Mouse (Mus musculus): ENCODE results near the gene Rapgef5. TPM values are rescaled to one million over a fixed set of nuclear protein-coding genes. Genes with fewer than 3 reads are reported as not detected.

Gene Rapgef5
- polyA plus RNA-seq, 1 experiment from 2014 or later, result 10.4 TPM

DNA sequence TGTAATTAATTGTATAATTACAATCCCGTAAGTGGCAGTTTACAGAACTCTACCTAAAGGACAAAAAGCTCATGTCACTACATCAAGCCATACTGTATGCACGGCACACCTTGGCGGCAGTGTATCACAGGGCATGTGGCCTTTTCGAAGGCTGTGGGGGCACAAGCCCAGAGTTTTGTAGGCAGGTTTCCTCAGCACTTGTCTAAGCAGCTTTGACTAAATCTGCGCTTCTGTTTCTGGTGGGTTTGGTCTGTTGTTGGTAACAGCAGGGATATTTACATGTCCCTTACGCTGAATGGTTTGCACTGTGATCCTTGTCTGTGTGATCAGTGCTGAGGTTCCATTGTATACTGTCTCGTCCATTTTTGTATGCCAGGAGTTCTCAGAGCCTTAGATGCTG lies 230.3 kb downstream of the Rapgef5 start:
- H3K4me3 ChIP-seq (ENCODE audit: low read depth, low read length), result no peak overlapping the region
- ATAC-seq (ENCODE audit: low FRiP score), result no peak
- no peaks in the 10 kb centered on the region for H3K27me3 ChIP-seq (ENCODE audit: control insufficient read depth, insufficient read depth, low read length)
- H3K9ac ChIP-seq (ENCODE audit: low read length), result no peak overlapping the region
- H3K36me3 ChIP-seq (ENCODE audit: control insufficient read depth, insufficient read depth, low read length), result no peaks in the 10 kb centered on the region
- peaks cover 21% of the 10 kb centered on the region for H3K4me1 ChIP-seq (ENCODE audit: control insufficient read depth, insufficient read depth, low read length)
- WGBS, result 90% methylated on average over 7 of the region's 7 CpGs
- H3K27ac ChIP-seq (ENCODE audit: low read depth, low read length), result no peak overlapping the region
- no peaks in the 10 kb centered on the region for H3K9me3 ChIP-seq (ENCODE audit: control insufficient read depth, low read length)
- H3K4me2 ChIP-seq, result no peak overlapping the region
- DNase-seq (ENCODE audit: low spot score, missing footprints), result no peak

- Histone ChIP-seq H3K4me3 (ENCODE audit: low read depth, low read length) (no peak overlapping the region), H3K9me3 (ENCODE audit: control insufficient read depth, low read length) (no peaks in the 10 kb centered on the region), H3K4me2 (peak overlapping the region; percentile 42), H3K36me3 (ENCODE audit: control insufficient read depth, insufficient read depth, low read length) (no peaks in the 10 kb centered on the region), H3K27ac (ENCODE audit: low read depth, low read length) (peak overlapping the region; percentile 37; the same call in 1 of the 2 replicates), H3K27me3 (ENCODE audit: control insufficient read depth, insufficient read depth, low read length) (no peaks in the 10 kb centered on the region), H3K9ac (ENCODE audit: low read length) (no peak overlapping the region; the same call in 1 of the 2 replicates), H3K4me1 (ENCODE audit: control insufficient read depth, insufficient read depth, low read length) (peaks cover 17% of the 10 kb centered on the region)
- ATAC-seq (ENCODE audit: low FRiP score) (peak; percentile 70), DNase-seq (ENCODE audit: low spot score, missing footprints) (no peak)
- WGBS, result 14% methylated on average over 9 of the region's 9 CpGs
Observed at GRCm38 (mm10) chr12:117751045-117751444, 234.8 kb downstream of the Rapgef5 start.

- Histone ChIP-seq H3K27ac (ENCODE audit: low read depth, low read length) (peak overlapping the region; percentile 37), H3K4me3 (ENCODE audit: low read depth, low read length) (peak overlapping the region; percentile 3), H3K36me3 (ENCODE audit: control insufficient read depth, insufficient read depth, low read length) (no peaks in the 10 kb centered on the region), H3K4me2 (peak overlapping the region; percentile 42), H3K27me3 (ENCODE audit: control insufficient read depth, insufficient read depth, low read length) (no peaks in the 10 kb centered on the region), H3K9me3 (ENCODE audit: control insufficient read depth, low read length) (no peaks in the 10 kb centered on the region), H3K4me1 (ENCODE audit: control insufficient read depth, insufficient read depth, low read length) (peaks cover 17% of the 10 kb centered on the region), H3K9ac (ENCODE audit: low read length) (peak overlapping the region; percentile 32; the same call in 1 of the 2 replicates)
- 19% methylated on average over 25 of the region's 25 CpGs for WGBS
- ATAC-seq (ENCODE audit: low FRiP score) (peak; percentile 75), DNase-seq (ENCODE audit: low spot score, missing footprints) (peak; percentile 94)
Observed at GRCm38 (mm10) chr12:117751520-117752383, 235.5 kb downstream of the Rapgef5 start.

DNA sequence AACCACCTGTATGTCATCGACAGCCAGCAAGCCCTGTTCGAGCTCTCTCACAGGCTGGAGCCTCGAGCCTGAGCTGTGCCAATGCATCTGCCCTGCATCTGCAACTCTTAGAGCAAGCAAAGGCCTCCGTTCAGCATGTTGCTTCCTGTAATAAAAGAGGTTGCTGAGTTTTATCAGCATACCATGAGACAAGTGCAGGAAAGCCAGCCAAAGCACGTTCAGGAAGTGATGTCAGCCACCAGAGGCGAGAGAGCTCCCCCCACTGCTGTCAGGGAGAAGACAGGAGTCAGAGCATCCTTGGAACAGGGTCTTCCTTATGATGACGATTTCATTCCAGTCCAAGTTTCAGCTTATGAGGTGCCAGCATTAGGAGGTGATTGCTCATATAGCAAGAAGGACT lies 239.7 kb downstream of the Rapgef5 start:
- WGBS, result 79% methylated on average over 7 of the region's 7 CpGs
- peaks cover 14% of the 10 kb centered on the region for H3K4me1 ChIP-seq (ENCODE audit: control insufficient read depth, insufficient read depth, low read length)
- no peak overlapping the region for H3K27ac ChIP-seq (ENCODE audit: low read depth, low read length)
- DNase-seq (ENCODE audit: low spot score, missing footprints) (no peak), ATAC-seq (ENCODE audit: low FRiP score) (no peak)
- H3K4me3 ChIP-seq (ENCODE audit: low read depth, low read length), result no peak overlapping the region
- H3K4me2 ChIP-seq, result no peak overlapping the region
- no peaks in the 10 kb centered on the region for H3K36me3 ChIP-seq (ENCODE audit: control insufficient read depth, insufficient read depth, low read length)
- no peak overlapping the region for H3K9ac ChIP-seq (ENCODE audit: low read length)
- H3K27me3 ChIP-seq (ENCODE audit: control insufficient read depth, insufficient read depth, low read length), result no peaks in the 10 kb centered on the region
- no peaks in the 10 kb centered on the region for H3K9me3 ChIP-seq (ENCODE audit: control insufficient read depth, low read length)

DNA sequence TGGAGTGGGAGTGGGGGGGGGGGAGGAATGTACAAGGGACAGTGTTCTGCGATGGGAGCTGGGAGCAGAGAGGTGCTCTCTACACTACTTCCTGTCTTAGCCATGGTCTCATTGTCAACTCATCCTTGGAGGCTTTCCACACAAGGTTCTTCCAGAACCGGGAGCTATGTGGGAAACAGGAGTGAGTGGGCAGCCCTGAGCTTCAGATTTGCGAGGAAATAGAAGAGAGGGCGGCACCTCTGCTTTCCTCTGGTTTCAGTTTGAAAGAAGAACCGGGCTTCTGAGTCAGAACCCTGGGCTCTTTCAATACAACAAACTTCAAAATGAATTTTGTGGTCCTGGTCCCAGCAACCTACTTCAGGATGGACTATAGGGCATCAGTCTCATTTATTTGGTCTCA lies 244.1 kb downstream of the Rapgef5 start:
- no peaks in the 10 kb centered on the region for H3K9me3 ChIP-seq (ENCODE audit: control insufficient read depth, low read length)
- peaks cover 3% of the 10 kb centered on the region; the same call in 1 of the 2 replicates for H3K4me1 ChIP-seq (ENCODE audit: control insufficient read depth, insufficient read depth, low read length)
- no peak overlapping the region for H3K27ac ChIP-seq (ENCODE audit: low read depth, low read length)
- DNase-seq (ENCODE audit: low spot score, missing footprints), result no peak
- no peak for ATAC-seq (ENCODE audit: low FRiP score)
- no peaks in the 10 kb centered on the region for H3K27me3 ChIP-seq (ENCODE audit: control insufficient read depth, insufficient read depth, low read length)
- no peak overlapping the region for H3K4me2 ChIP-seq
- H3K36me3 ChIP-seq (ENCODE audit: control insufficient read depth, insufficient read depth, low read length), result no peaks in the 10 kb centered on the region
- H3K9ac ChIP-seq (ENCODE audit: low read length), result no peak overlapping the region
- 84% methylated on average over 5 of the region's 5 CpGs for WGBS
- H3K4me3 ChIP-seq (ENCODE audit: low read depth, low read length), result no peak overlapping the region

DNA sequence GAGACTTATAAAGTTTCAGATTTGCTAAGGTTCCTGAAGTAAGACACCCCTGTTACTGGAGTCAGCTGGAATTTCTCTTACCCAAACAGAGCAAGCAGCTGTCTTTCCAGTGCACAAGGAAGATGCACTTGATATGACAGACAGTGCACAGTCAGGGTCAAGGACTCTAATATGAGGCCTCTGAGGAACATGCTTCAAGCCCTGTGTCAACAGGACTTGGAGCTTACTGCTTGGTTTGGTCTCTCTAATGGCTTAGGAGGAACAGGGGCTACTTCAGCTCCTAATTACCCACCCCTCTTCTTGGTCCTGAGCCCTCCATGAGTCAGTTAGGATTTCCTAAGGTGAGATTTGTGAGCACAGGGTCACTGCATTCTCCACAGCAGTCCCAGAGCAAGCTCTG lies 244.6 kb downstream of the Rapgef5 start:
- no peak overlapping the region for H3K4me3 ChIP-seq (ENCODE audit: low read depth, low read length)
- H3K27me3 ChIP-seq (ENCODE audit: control insufficient read depth, insufficient read depth, low read length), result no peaks in the 10 kb centered on the region
- ATAC-seq (ENCODE audit: low FRiP score) (no peak), DNase-seq (ENCODE audit: low spot score, missing footprints) (no peak)
- H3K27ac ChIP-seq (ENCODE audit: low read depth, low read length), result no peak overlapping the region
- peaks cover 3% of the 10 kb centered on the region; the same call in 1 of the 2 replicates for H3K4me1 ChIP-seq (ENCODE audit: control insufficient read depth, insufficient read depth, low read length)
- no peaks in the 10 kb centered on the region for H3K36me3 ChIP-seq (ENCODE audit: control insufficient read depth, insufficient read depth, low read length)
- H3K9me3 ChIP-seq (ENCODE audit: control insufficient read depth, low read length), result no peaks in the 10 kb centered on the region
- no peak overlapping the region for H3K4me2 ChIP-seq
- H3K9ac ChIP-seq (ENCODE audit: low read length), result no peak overlapping the region

DNA sequence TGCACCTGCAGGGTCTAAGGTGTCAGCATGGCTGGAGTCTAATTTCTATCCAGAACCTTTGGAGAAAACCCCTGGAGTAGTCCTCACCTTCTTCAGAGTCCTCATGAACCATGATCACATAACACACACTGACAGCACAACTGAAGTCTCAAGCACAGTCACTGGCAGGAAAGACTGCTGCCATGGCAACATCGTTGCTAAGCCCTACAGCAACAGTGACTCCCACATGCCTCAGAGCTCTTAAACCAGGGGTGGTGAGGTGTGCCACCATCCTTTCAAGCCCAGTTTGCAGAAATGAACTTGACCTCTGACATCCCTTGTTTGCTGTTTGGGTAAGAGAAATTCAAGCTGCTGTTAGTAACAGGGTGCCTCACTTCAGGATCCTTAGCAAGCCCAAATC lies 245.4 kb downstream of the Rapgef5 start:
- Histone ChIP-seq H3K9ac (ENCODE audit: low read length) (no peak overlapping the region), H3K27me3 (ENCODE audit: control insufficient read depth, insufficient read depth, low read length) (no peaks in the 10 kb centered on the region), H3K36me3 (ENCODE audit: control insufficient read depth, insufficient read depth, low read length) (no peaks in the 10 kb centered on the region), H3K4me3 (ENCODE audit: low read depth, low read length) (no peak overlapping the region), H3K4me1 (ENCODE audit: control insufficient read depth, insufficient read depth, low read length) (peaks cover 3% of the 10 kb centered on the region; the same call in 1 of the 2 replicates), H3K9me3 (ENCODE audit: control insufficient read depth, low read length) (no peaks in the 10 kb centered on the region), H3K4me2 (no peak overlapping the region), H3K27ac (ENCODE audit: low read depth, low read length) (no peak overlapping the region)
- 50% methylated on average over 1 of the region's 1 CpGs for WGBS
- no peak for DNase-seq (ENCODE audit: low spot score, missing footprints)
- ATAC-seq (ENCODE audit: low FRiP score), result peak; percentile 65

DNA sequence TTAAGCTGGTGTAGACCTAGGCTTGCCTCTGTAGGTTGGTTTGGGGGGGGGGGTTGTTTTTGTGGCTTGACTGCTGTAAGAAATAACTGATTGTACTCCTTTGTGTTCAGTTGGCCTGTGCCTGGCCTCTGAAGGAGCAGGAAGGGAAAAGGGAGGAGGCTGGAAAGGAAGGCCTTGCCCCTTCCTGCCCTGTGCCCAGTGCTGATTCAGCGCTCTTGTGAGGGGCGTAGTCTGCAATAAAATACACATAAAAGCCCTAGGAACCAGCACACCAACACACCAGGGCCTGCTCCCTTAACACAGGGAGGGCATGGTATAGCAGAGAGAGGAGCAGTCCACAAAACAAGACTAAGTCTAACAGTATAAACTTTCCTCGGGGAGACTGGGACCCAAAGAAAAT lies 247.0 kb downstream of the Rapgef5 start:
- no peak overlapping the region for H3K4me2 ChIP-seq

GRCm38 (mm10) chr12:117764839-117765238 lies 248.6 kb downstream of the Rapgef5 start:
- no peaks in the 10 kb centered on the region for H3K36me3 ChIP-seq (ENCODE audit: control insufficient read depth, insufficient read depth, low read length)
- H3K4me2 ChIP-seq, result no peak overlapping the region
- no peaks in the 10 kb centered on the region for H3K27me3 ChIP-seq (ENCODE audit: control insufficient read depth, insufficient read depth, low read length)
- DNase-seq (ENCODE audit: low spot score, missing footprints) (peak; percentile 98), ATAC-seq (ENCODE audit: low FRiP score) (peak; percentile 62; the same call in 1 of the 2 replicates)
- no peak overlapping the region for H3K9ac ChIP-seq (ENCODE audit: low read length)
- H3K9me3 ChIP-seq (ENCODE audit: control insufficient read depth, low read length), result no peaks in the 10 kb centered on the region
- WGBS, result 11% methylated on average over 7 of the region's 7 CpGs
- H3K4me1 ChIP-seq (ENCODE audit: control insufficient read depth, insufficient read depth, low read length), result peaks cover 3% of the 10 kb centered on the region; the same call in 1 of the 2 replicates
- H3K4me3 ChIP-seq (ENCODE audit: low read depth, low read length), result no peak overlapping the region
- H3K27ac ChIP-seq (ENCODE audit: low read depth, low read length), result no peak overlapping the region

More for the DNA sequence above, 247.0 kb downstream of the Rapgef5 start:
- 87% methylated on average over 3 of the region's 3 CpGs for WGBS
- Histone ChIP-seq H3K27me3 (ENCODE audit: control insufficient read depth, insufficient read depth, low read length) (no peaks in the 10 kb centered on the region), H3K27ac (ENCODE audit: low read depth, low read length) (no peak overlapping the region), H3K36me3 (ENCODE audit: control insufficient read depth, insufficient read depth, low read length) (no peaks in the 10 kb centered on the region), H3K9ac (ENCODE audit: low read length) (no peak overlapping the region), H3K9me3 (ENCODE audit: control insufficient read depth, low read length) (no peaks in the 10 kb centered on the region), H3K4me3 (ENCODE audit: low read depth, low read length) (no peak overlapping the region), H3K4me1 (ENCODE audit: control insufficient read depth, insufficient read depth, low read length) (peaks cover 3% of the 10 kb centered on the region; the same call in 1 of the 2 replicates)
- no peak for DNase-seq (ENCODE audit: low spot score, missing footprints)
- no peak for ATAC-seq (ENCODE audit: low FRiP score)
